Mouse (Mus musculus): ENCODE measurements around the gene Tmem161a.
A peak's percentile ranks its signal among the peaks of the same experiment; 100 is the strongest.

Tmem161a gene

DNA sequence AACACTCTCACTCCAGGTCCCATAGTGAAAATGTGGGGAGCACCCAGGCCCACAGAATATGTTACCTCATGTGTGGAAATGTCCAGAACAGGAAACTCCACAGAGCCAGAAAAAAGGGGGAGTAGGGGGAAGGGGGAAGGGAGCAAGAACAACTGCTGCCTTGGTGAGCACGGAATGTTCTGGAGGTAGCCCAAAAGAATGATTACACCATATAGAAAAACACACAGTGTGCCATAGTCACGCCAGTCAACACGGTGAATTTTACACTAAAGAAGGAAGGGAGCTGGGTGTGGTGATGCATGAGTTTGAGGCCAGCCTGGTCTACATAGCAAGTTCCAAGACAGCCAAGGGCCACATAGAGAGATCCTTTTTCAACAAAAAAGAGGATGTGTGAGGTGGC, 8.8 kb upstream of the Tmem161a start:
- DNase-seq: no peak

DNA sequence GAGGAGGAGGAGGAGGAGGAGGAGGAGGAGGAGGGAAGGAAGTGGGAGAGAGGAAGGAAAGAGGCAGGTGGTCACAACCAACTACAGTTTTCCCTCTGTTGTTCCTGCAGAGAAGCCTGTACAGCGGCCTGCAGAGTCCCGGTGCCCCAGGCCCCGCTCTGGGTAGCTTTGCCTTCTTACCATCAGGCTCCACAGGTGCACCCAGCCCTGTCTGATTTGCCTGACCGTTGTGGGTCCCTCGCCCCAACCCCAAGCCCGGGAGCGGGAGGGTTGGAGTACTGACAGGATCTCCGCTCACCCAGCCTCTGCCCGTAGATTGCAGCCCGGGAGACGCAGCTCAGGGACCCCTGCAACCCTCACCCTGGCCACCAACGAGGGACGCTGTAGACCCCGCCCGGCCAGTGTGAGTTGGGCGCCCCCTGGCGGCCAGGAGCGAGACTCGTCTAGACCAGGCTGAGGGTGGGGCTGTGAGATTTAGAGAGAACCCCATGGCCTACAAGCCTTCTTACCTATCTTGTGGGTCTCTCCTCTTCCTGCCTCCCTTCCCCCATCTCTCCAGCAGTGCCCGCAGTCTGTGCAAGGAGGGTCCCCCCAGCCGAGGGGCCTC, 5.5 kb upstream of the Tmem161a start:
- DNase-seq: peak; percentile 95

DNA sequence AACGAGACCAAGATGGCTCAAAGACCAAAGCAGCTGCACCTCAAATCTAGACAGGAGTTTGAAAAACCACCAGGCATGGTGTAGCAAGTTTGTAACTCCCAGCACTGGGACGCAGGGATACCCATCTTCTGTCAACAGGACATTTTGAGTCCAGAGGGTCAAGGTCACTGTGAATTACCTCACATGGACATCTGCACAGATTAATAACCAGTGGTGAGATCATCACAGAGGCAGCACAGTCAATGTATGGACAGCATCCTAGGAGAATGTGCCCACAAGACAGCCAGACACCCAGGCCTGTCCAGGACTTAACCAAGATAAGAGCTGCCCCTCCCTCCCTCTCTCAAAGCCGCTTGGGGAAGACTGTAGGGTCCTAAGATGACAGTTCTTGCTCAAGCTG, 2.0 kb upstream of the Tmem161a start:
- no peak for DNase-seq

DNA sequence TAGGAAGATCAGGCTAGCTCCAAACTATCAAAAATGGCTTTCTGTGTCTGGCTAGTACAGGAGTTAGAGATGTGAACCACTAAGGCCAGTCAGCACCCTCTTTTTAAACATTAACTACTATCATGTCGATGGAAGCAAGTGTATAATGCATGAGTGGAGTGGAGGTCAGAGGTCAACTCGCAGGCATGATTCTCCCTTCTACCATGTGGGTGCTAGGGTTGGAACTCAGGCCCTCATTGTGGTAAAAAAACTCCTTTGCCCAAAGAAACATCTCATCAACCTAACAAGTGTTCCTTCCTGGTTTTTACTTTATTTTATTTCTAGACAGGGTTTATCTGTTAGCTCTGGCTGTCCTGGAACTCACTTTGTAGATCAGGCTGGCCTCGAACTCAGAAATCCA, 1.4 kb upstream of the Tmem161a start:
- no peak for DNase-seq

DNA sequence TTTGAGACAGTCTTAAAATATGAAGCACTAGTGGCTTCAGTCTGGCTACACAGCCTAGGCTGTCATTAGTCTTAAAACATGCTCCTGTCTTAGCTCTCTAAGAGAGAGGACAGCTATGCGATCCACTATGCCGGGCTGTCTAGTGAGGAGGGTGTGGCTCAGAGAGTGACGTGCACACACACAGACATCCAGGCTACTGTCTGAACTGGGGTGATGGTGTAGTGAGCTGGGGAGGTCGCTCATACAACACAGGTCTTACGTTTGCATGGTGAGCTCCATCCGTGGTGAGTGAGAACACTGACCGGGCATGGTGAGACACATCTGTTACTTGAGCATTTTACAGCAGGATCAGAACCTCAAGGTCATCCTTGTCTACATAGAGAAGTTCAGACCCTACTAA, 916 bp upstream of the Tmem161a start:
- DNase-seq: peak; percentile 85

DNA sequence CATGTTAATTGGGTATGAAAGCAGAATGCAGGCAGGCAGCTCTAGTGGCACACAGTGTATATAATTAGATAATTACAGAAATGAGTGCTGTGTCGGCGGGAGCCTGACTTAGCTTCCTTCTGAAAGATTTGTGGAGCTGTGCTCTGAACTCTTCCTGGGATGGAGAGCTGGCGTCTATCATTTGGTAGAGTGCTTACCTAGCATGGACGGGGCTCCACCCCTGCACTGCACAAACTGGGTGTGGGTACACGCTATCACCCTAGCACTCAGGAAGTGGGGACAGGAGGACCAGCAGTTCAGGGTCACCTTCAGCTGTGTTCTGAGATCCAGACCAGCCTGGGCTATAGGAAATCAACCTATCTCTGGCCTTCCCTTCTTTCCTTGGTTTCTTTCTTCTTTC, 1.2 kb downstream of the Tmem161a start:
- no peak for DNase-seq

DNA sequence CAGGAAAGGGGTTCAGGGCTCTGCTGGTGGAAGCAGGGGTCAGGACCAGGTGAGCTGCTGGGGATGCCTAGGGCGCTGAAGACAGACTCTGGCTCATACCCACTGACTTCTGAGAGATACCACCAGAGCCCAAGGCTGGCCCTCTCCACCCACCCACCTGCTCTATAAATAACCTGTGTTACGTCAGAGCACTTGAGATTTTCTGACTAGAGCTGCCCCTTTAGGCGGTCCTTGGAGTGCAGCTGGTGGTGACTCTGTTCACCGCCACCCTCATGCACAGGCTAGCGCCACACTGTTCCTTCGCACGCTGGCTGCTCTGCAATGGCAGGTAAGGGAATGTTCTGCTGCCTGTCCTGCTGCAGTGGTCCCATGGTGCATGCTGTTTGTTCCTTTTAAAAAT, 1.9 kb downstream of the Tmem161a start:
- DNase-seq: peak; percentile 91

DNA sequence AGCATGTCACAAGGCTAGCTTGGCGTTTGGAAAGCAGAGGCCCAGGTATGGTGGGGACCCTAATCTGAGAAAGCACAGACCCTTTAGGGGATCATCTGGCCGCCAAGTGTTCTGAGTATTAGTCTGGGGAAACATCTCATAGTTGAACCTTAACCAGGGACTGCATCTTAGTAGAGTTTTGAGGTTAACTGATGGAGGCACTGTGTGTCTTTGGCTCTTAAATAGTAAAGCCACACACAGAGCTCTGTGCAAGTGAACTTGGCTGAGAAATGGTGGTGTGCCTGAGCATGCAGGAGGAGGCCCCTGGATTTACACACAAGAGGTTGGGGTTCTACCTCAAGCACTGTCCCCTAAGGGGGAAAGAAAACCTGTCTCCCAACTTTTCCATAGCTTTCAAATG, 6.1 kb downstream of the Tmem161a start:
- no peak for DNase-seq

DNA sequence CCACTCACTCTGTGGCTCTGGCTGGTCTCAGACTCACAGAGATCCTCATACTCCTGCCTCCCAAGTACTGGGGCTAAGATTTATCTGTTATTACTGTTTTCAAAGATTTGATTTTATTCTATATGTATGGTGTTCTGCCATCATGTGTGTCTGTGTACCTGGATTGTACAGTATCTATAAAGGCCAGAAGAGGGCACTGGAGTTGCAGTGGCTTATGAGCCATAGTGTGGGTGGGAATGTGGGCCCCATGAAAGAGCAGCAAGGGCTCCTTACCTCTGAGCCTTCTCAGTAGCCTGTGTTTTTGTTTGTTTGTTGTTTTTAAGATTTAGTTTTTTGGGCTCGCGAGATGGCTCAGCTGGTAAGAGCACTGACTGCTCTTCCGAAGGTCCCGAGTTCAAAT, 6.9 kb downstream of the Tmem161a start:
- DNase-seq: no peak

DNA sequence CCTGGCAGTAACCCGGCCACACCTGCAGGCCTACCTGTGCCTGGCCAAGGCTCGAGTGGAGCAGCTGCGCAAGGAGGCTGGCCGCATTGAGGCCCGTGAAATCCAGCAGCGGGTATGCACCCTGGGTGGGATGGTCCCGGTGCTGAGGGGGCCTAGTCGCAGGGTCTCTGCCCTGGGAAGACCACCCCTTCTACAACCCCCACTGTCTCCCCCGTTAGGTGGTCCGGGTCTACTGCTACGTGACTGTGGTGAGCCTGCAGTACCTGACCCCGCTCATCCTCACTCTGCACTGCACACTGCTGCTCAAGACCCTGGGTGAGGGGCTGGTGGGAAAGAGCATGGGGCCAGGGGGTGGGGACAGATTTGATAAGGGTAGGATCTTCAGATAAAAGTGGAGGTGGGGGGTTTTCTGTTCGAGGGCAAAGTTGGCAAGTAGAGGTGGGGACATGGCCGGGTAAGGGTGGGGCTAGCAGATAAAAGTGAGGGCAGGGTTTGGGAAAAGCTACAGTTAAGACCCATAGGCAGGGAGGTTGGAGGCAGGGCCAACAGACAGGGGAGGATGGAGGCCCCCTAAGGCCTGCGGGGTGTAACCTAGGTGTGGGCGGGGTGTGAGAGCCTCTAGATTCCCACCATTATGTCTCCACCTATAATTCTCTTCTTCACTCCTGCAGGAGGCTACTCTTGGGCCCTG, 9.2 kb downstream of the Tmem161a start:
- peak; percentile 90 for DNase-seq

DNA sequence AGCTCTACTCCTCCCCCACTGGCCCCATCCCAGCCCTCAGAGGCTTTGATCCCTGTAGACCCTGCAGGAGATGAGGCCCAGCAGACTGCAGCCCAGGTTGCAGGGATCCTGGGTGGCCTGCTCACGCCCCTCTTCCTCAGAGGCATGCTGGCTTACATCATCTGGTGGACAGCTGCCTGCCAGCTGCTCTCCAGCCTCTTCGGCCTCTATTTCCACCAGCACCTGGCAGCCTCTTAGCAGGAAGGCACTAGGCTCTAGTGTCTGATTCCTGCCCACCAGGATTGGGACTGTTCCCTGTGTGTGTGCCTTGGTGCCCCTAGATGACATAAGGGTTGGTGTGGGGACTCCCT, 9.7 kb downstream of the Tmem161a start:
- DNase-seq: no peak

DNA sequence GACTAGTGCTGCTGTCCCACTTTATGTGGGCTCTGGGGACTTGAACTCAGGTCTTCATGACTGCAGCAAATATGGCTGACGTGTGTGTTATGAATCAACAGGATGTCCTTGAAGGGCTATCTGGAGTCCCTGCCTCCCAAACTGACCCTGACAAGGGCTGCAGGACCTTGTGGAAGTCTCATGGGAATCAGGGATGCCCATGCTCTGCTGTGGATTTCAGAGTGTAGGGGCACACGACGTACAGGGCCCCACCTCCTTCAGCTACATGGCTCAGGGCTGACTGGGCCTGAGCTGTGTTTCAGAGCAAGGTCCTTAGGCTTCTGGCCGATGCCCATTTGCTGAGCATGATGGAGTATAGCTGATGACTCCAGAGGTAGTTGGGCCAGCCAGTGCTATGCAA, 11.0 kb downstream of the Tmem161a start:
- no peak for DNase-seq

DNA sequence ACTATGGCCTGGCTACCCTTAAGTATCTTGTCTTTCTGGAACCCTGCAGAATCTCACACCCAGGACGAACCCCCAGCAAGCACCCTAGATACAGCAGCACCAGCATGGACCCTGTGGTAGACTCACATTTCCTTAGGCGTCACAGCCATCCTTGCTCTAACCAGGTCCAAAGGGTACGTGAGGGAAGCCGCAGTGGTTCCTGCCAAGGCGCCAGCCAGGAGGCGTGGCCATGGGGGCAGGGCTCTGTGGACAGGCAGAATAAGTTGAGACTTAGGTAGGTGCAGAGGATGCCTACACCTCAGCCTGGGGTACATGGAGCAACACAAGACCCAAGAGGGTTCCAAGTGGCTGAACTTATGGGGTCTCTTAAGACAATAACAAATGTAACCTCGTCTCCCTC, 16.6 kb downstream of the Tmem161a start:
- DNase-seq: peak; percentile 93

DNA sequence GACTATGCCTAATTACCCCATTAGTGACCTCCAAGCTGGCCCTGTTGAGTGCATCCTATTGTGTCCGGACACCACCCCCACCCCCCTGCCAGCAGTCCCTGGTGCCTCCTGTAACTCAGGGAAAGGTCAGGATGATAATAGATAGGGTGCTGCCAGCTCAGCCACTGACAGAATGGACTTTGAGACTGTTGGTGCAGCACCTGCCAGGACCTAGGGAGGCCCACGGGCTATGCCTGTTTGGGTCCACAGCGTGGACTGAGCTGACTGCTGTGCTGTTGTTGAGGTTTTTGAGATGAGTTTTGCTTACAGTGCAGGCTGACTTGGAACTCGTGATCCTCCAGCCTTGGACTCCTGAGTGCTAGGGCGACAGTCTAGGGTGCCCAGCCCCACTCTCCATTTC, 21.1 kb downstream of the Tmem161a start:
- no peak for DNase-seq

DNA sequence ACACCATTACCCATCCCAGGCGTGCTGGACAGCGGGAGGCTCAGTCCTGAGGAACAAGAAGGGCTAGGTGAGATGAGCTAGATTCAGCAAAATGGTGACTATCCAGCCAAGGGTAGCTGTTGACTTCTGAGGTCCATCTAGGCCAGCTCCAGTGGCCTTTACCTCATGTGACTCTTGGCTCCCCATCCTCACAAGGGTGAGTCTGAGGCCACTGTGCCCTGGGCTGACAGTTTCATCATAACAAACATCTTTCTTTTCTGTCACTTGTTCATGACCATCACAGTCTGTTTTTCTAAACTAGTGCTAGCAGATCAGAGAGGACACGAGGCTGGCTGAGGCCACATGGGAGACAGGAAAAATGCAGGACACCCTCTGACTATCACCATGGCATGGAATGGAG, 22.0 kb downstream of the Tmem161a start:
- no peak for DNase-seq

DNA sequence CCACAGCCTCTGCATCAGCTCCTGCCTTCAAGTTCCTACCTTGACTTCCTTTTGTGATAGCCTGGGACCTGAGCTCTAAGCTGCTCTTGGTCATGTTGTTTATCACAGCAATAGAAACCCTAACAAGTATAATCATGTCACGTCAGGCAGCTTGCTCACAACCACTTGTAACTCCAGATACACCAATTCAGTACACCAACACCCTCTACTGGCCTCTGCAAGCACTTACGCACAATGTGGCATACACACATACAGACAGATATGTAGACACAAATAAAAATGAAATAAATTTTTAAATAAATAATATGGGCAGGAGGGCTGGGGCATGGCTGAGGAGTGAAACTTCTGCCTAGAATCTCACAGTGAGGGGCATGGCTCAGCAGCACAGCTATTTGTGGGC, 23.6 kb downstream of the Tmem161a start:
- DNase-seq: no peak

DNA sequence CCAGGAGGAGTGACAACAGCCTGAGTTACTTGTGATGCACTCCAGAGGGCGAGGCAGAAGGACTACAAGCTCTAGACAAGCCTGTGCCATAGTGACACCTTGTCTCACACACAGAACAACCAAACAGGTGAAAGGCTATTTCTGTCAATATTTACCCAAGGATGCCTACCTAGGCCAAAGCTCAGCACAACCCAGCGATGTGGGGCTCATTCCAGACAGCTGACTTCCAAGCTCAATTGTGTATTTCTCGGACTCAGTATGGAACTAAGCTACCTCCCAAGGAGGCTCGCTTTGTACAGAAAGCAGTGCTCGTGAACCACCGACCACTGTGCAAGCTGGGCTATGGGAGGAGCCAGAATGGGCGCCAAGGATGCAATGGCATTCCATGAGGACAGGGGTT, 25.4 kb downstream of the Tmem161a start:
- DNase-seq: no peak

DNA sequence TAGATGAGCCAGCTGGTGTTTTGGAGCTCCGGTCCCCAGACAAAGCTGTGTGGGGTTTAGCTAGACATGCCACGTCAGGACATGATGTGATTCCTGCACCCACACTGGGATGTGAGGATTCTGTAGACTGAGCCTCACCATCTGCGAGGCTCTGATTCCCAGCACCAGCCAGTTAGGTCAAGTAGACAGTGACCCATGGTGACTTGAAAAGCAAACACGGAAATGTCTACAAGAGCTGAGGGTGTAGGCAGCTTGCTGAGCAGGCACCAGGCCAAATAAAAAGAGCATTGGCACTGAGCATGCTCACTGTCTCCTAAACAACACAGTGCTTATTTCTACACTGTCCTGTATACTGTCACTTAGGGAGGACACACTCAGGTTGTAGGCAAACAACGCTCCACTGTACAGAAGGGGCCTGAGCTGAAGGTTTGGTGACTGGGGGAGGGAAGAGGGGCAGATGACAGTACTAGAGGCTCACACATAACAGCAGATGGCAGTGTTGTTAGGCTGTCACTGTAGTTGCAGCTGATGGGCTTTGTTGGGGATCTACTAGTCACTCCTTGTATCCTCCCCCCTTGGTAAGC, 28.0 kb downstream of the Tmem161a start:
- peak; percentile 95 for DNase-seq

DNA sequence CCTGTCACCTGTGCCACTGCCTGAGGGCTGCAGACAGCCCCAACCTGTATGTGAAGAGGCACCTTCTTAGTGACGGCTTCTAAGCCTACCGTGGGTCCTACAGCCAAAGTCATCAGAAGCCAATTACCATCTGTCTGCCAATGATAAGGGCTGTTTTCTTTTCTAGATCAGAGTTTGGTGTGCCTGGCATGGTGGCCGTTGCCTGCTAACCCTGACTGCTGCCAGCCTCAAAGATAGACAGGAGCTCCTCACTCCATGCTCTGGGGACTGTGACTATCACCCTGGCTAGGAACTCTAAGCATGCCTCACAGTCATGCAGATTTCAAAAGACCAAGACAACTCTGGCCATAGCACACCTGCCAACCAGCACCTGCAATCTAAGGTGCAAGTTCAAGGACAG, 29.3 kb downstream of the Tmem161a start:
- no peak for DNase-seq

DNA sequence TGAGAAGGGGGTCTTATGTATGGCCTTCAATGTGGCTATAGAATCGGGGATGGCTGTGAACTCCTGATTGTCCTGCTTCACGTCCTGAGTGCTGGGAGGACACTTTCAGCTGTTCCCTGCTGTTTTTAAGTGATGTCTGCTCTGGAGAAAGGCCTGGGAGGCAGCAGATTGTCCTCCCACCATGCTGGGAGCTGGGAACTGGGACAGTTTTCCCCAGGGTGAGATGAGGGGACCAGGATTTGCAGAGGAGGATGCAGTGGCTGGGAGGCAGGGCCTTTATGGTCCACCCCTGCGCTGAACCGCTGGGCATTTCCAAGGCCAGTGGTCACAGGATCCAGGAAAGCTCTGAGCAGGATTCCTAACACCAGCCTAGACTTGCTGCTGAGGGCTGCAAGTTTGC, 30.9 kb downstream of the Tmem161a start:
- no peak for DNase-seq

DNA sequence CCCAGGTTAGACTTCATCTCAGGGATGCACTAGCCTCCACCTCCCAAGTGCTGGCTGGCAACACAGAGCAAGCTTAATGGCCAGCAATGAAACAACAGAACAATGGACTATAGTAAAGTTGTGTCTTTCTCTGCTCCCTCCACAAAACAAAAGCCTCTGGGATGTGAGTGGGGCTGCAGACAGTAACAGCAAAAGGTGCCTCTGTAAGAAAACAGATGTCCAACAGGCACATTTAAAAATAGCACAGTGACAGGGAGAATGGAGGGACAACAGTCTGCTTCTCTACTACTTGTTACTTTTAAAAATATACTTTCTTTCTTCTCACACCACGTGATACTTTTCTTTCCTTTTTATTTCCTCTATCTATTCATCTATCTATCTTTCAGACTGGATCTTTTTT, 32.6 kb downstream of the Tmem161a start:
- DNase-seq: no peak

DNA sequence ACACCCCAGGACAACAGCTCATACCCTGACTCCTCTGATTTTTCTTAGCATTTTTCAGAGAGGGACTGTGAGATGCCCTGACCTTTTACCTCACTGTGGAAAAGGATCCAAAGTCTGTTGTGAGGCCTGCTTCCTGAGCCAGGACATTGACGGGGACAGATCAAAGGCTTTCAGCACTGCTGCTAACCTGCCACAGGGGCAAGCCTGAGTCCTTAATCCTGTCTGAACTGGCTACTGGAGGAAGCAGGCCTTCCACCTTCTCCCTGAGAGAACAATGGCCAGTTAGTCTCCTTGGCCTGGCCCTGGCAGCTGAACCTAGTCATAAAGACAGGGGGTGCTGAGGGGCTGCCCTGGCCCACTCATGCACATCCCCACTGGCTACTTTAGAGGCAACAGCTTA, 36.0 kb downstream of the Tmem161a start:
- DNase-seq: no peak

DNA sequence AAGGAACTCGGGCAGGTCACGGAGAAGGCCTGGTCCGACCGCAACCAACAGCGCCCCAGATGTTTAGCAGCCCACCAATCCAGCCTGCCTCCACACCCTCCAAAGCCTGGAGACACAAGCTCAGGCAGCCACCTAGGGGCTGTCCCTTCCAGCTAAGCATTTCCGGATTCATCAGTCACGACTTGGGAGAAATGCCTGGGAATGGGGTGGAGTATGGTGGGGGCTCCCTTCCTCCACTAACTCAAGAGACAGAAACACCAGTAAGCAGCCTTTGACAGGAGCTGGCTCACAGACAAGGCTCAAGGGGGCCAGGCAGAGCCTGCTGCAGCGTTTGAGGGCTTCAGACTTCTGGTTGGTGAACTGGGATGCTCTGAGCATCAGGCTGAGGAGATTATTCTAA, 38.4 kb downstream of the Tmem161a start:
- DNase-seq: peak; percentile 94

DNA sequence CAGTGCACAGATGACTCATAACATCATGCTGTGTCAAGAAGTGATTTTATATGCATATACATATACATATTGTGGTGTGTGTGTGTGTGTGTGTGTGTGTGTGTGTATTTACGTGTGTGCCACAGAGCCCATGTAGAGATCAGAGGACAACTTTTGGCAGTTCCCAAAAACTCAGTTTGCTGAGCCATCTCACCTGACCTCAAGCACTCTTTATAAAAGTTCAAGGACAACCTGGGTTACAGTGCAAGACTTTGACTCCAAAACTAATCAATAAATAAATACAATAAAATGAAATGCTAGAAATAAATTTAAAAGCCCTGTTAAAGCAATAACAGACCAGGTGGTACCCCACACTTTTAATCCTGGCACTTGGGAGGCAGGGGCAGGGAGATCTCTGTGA, 39.1 kb downstream of the Tmem161a start:
- no peak for DNase-seq

DNA sequence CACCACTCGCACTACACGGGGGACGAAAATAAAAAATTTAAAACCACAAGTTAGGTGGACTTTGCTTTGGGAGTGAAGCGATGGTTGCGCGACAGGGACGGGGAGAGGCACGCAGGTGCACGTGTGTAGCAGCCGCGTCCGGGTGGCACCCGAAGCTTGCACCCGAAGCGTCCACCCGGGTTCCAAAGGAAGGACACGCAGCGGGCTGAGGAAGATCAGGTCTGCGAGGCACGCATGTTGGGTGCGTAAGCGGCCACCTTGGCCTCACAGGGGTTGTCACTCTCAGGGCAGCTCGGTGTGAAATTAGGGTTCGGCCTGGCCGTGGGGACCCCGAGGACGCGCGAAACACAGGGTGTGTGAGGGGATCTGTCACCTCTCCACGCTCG, 39.6 kb downstream of the Tmem161a start:
- no peak for DNase-seq
